Mouse (Mus musculus): ENCODE results near the gene Pfdn6. TPM values are rescaled to one million over a fixed set of nuclear protein-coding genes. Genes with fewer than 3 reads are reported as not detected.

The Pfdn6 gene
- polyA plus RNA-seq, 1 experiment from 2014 or later: 110 TPM

- H3K36me3 ChIP-seq (ENCODE audit: control insufficient read depth, insufficient read depth, low read length): peaks cover 58% of the 10 kb centered on the region
- no peaks in the 10 kb centered on the region for H3K9me3 ChIP-seq (ENCODE audit: control insufficient read depth, low read length)
- H3K4me3 ChIP-seq (ENCODE audit: control insufficient read depth in 1 of 2, insufficient read depth in 1 of 2, low read depth in 1 of 2, low read length in 2 of 2): peak overlapping the region; percentile 68 to 78
- no peak overlapping the region for H3K27ac ChIP-seq (replicated peaks in 1 of 2; ENCODE audit: control insufficient read depth in 1 of 2, insufficient read depth in 1 of 2, low read depth in 2 of 2, low read length in 2 of 2)
- WGBS: 56% methylated on average over 19 of the region's 19 CpGs
- H3K9ac ChIP-seq (ENCODE audit: low read length): peak overlapping the region; percentile 86
- peak overlapping the region; percentile 93 for H3K4me2 ChIP-seq (ENCODE audit: low read length)
- H3K4me1 ChIP-seq (ENCODE audit: control insufficient read depth in 2 of 2, insufficient read depth in 2 of 2, low read length in 2 of 2): peaks cover 8 to 19% of the 10 kb centered on the region in 2 experiments
- no peak for ATAC-seq (ENCODE audit: insufficient number of reproducible peaks, insufficient read depth, low FRiP score, low read depth)
- H3K27me3 ChIP-seq (ENCODE audit: control insufficient read depth, insufficient read depth, low read length): no peaks in the 10 kb centered on the region
Observed at GRCm38 (mm10) chr17:33941381-33941780, 1.2 kb upstream of the Pfdn6 start.

GRCm38 (mm10) chr17:33940981-33941380, 838 bp upstream of the Pfdn6 start:
- Histone ChIP-seq H3K4me3 (ENCODE audit: control insufficient read depth in 1 of 2, insufficient read depth in 1 of 2, low read depth in 1 of 2, low read length in 2 of 2) (peak overlapping the region; percentile 68 to 78), H3K9ac (ENCODE audit: low read length) (peak overlapping the region; percentile 86), H3K9me3 (ENCODE audit: control insufficient read depth, low read length) (no peaks in the 10 kb centered on the region), H3K4me1 (ENCODE audit: control insufficient read depth in 2 of 2, insufficient read depth in 2 of 2, low read length in 2 of 2) (peaks cover 8 to 19% of the 10 kb centered on the region in 2 experiments), H3K4me2 (ENCODE audit: low read length) (peak overlapping the region; percentile 93), H3K27me3 (ENCODE audit: control insufficient read depth, insufficient read depth, low read length) (no peaks in the 10 kb centered on the region), H3K36me3 (ENCODE audit: control insufficient read depth, insufficient read depth, low read length) (peaks cover 55% of the 10 kb centered on the region), H3K27ac (replicated peaks in 1 of 2; ENCODE audit: control insufficient read depth in 1 of 2, insufficient read depth in 1 of 2, low read depth in 2 of 2, low read length in 2 of 2) (no peak overlapping the region)
- no peak for ATAC-seq (ENCODE audit: insufficient number of reproducible peaks, insufficient read depth, low FRiP score, low read depth)
- 3% methylated on average over 26 of the region's 26 CpGs for WGBS

GRCm38 (mm10) chr17:33938783-33939182, 1.4 kb downstream of the Pfdn6 start:
- H3K9ac ChIP-seq (ENCODE audit: low read length): no peak overlapping the region
- no peak overlapping the region for H3K4me3 ChIP-seq (ENCODE audit: control insufficient read depth in 1 of 2, insufficient read depth in 1 of 2, low read depth in 1 of 2, low read length in 2 of 2)
- 74% methylated on average over 11 of the region's 11 CpGs for WGBS
- no peaks in the 10 kb centered on the region for H3K9me3 ChIP-seq (ENCODE audit: control insufficient read depth, low read length)
- H3K27ac ChIP-seq (replicated peaks in 1 of 2; ENCODE audit: control insufficient read depth in 1 of 2, insufficient read depth in 1 of 2, low read depth in 2 of 2, low read length in 2 of 2): no peak overlapping the region
- H3K4me2 ChIP-seq (ENCODE audit: low read length): no peak overlapping the region
- H3K4me1 ChIP-seq (ENCODE audit: control insufficient read depth in 2 of 2, insufficient read depth in 2 of 2, low read length in 2 of 2): peaks cover 8 to 19% of the 10 kb centered on the region in 2 experiments
- no peak for ATAC-seq (ENCODE audit: insufficient number of reproducible peaks, insufficient read depth, low FRiP score, low read depth)
- no peaks in the 10 kb centered on the region for H3K27me3 ChIP-seq (ENCODE audit: control insufficient read depth, insufficient read depth, low read length)
- peaks cover 57% of the 10 kb centered on the region for H3K36me3 ChIP-seq (ENCODE audit: control insufficient read depth, insufficient read depth, low read length)

- no peaks in the 10 kb centered on the region for H3K9me3 ChIP-seq (ENCODE audit: control insufficient read depth, low read length)
- peaks cover 8 to 19% of the 10 kb centered on the region in 2 experiments for H3K4me1 ChIP-seq (ENCODE audit: control insufficient read depth in 2 of 2, insufficient read depth in 2 of 2, low read length in 2 of 2)
- no peak overlapping the region for H3K4me3 ChIP-seq (ENCODE audit: control insufficient read depth in 1 of 2, insufficient read depth in 1 of 2, low read depth in 1 of 2, low read length in 2 of 2)
- WGBS: 87% methylated on average over 15 of the region's 15 CpGs
- no peak overlapping the region for H3K27ac ChIP-seq (replicated peaks in 1 of 2; ENCODE audit: control insufficient read depth in 1 of 2, insufficient read depth in 1 of 2, low read depth in 2 of 2, low read length in 2 of 2)
- H3K4me2 ChIP-seq (ENCODE audit: low read length): no peak overlapping the region
- H3K36me3 ChIP-seq (ENCODE audit: control insufficient read depth, insufficient read depth, low read length): peaks cover 63% of the 10 kb centered on the region
- no peak overlapping the region for H3K9ac ChIP-seq (ENCODE audit: low read length)
- no peaks in the 10 kb centered on the region for H3K27me3 ChIP-seq (ENCODE audit: control insufficient read depth, insufficient read depth, low read length)
- ATAC-seq (ENCODE audit: insufficient number of reproducible peaks, insufficient read depth, low FRiP score, low read depth): no peak
Observed at GRCm38 (mm10) chr17:33936993-33937392, 3.1 kb downstream of the Pfdn6 start.

GRCm38 (mm10) chr17:33935422-33936055, 4.6 kb downstream of the Pfdn6 start:
- Histone ChIP-seq H3K9ac (ENCODE audit: low read length) (no peak overlapping the region), H3K9me3 (ENCODE audit: control insufficient read depth, low read length) (no peaks in the 10 kb centered on the region), H3K4me1 (ENCODE audit: control insufficient read depth in 2 of 2, insufficient read depth in 2 of 2, low read length in 2 of 2) (peaks cover 11 to 19% of the 10 kb centered on the region in 2 experiments; a peak in 3 of 4 replicates), H3K27me3 (ENCODE audit: control insufficient read depth, insufficient read depth, low read length) (no peaks in the 10 kb centered on the region), H3K27ac (replicated peaks in 1 of 2; ENCODE audit: control insufficient read depth in 1 of 2, insufficient read depth in 1 of 2, low read depth in 2 of 2, low read length in 2 of 2) (no peak overlapping the region), H3K4me3 (ENCODE audit: control insufficient read depth in 1 of 2, insufficient read depth in 1 of 2, low read depth in 1 of 2, low read length in 2 of 2) (no peak overlapping the region), H3K36me3 (ENCODE audit: control insufficient read depth, insufficient read depth, low read length) (peaks cover 66% of the 10 kb centered on the region), H3K4me2 (ENCODE audit: low read length) (no peak overlapping the region)
- ATAC-seq (ENCODE audit: insufficient number of reproducible peaks, insufficient read depth, low FRiP score, low read depth): no peak
- WGBS: 82% methylated on average over 21 of the region's 21 CpGs

- 91% methylated on average over 15 of the region's 15 CpGs for WGBS
- Histone ChIP-seq H3K4me1 (ENCODE audit: control insufficient read depth in 2 of 2, insufficient read depth in 2 of 2, low read length in 2 of 2) (peaks cover 8 to 18% of the 10 kb centered on the region in 2 experiments; a peak in 3 of 4 replicates), H3K9ac (ENCODE audit: low read length) (no peak overlapping the region), H3K27ac (replicated peaks in 1 of 2; ENCODE audit: control insufficient read depth in 1 of 2, insufficient read depth in 1 of 2, low read depth in 2 of 2, low read length in 2 of 2) (no peak overlapping the region), H3K4me3 (ENCODE audit: control insufficient read depth in 1 of 2, insufficient read depth in 1 of 2, low read depth in 1 of 2, low read length in 2 of 2) (no peak overlapping the region), H3K4me2 (ENCODE audit: low read length) (no peak overlapping the region), H3K36me3 (ENCODE audit: control insufficient read depth, insufficient read depth, low read length) (peaks cover 56% of the 10 kb centered on the region), H3K27me3 (ENCODE audit: control insufficient read depth, insufficient read depth, low read length) (no peaks in the 10 kb centered on the region), H3K9me3 (ENCODE audit: control insufficient read depth, low read length) (no peaks in the 10 kb centered on the region)
- ATAC-seq (ENCODE audit: insufficient number of reproducible peaks, insufficient read depth, low FRiP score, low read depth): no peak
Observed at GRCm38 (mm10) chr17:33932970-33933369, 7.2 kb downstream of the Pfdn6 start.

- H3K4me1 ChIP-seq (ENCODE audit: control insufficient read depth in 2 of 2, insufficient read depth in 2 of 2, low read length in 2 of 2): peaks cover 8 to 18% of the 10 kb centered on the region in 2 experiments; a peak in 3 of 4 replicates
- no peak overlapping the region for H3K4me2 ChIP-seq (ENCODE audit: low read length)
- no peak overlapping the region for H3K27ac ChIP-seq (replicated peaks in 1 of 2; ENCODE audit: control insufficient read depth in 1 of 2, insufficient read depth in 1 of 2, low read depth in 2 of 2, low read length in 2 of 2)
- WGBS: 86% methylated on average over 14 of the region's 14 CpGs
- no peak overlapping the region for H3K4me3 ChIP-seq (ENCODE audit: control insufficient read depth in 1 of 2, insufficient read depth in 1 of 2, low read depth in 1 of 2, low read length in 2 of 2)
- no peaks in the 10 kb centered on the region for H3K27me3 ChIP-seq (ENCODE audit: control insufficient read depth, insufficient read depth, low read length)
- no peaks in the 10 kb centered on the region for H3K9me3 ChIP-seq (ENCODE audit: control insufficient read depth, low read length)
- no peak overlapping the region for H3K9ac ChIP-seq (ENCODE audit: low read length)
- H3K36me3 ChIP-seq (ENCODE audit: control insufficient read depth, insufficient read depth, low read length): peaks cover 53% of the 10 kb centered on the region
- no peak for ATAC-seq (ENCODE audit: insufficient number of reproducible peaks, insufficient read depth, low FRiP score, low read depth)
Observed at GRCm38 (mm10) chr17:33932448-33932847, 7.7 kb downstream of the Pfdn6 start.

GRCm38 (mm10) chr17:33931947-33932346, 8.2 kb downstream of the Pfdn6 start:
- H3K36me3 ChIP-seq (ENCODE audit: control insufficient read depth, insufficient read depth, low read length): peaks cover 52% of the 10 kb centered on the region
- 91% methylated on average over 11 of the region's 11 CpGs for WGBS

More at GRCm38 (mm10) chr17:33931947-33932346, 8.2 kb downstream of the Pfdn6 start:
- H3K27ac ChIP-seq (replicated peaks in 1 of 2; ENCODE audit: control insufficient read depth in 1 of 2, insufficient read depth in 1 of 2, low read depth in 2 of 2, low read length in 2 of 2): no peak overlapping the region
- no peak overlapping the region for H3K4me2 ChIP-seq (ENCODE audit: low read length)
- no peak for ATAC-seq (ENCODE audit: insufficient number of reproducible peaks, insufficient read depth, low FRiP score, low read depth)
- no peaks in the 10 kb centered on the region for H3K27me3 ChIP-seq (ENCODE audit: control insufficient read depth, insufficient read depth, low read length)
- H3K9me3 ChIP-seq (ENCODE audit: control insufficient read depth, low read length): no peaks in the 10 kb centered on the region
- no peak overlapping the region for H3K9ac ChIP-seq (ENCODE audit: low read length)
- H3K4me1 ChIP-seq (ENCODE audit: control insufficient read depth in 2 of 2, insufficient read depth in 2 of 2, low read length in 2 of 2): peaks cover 8 to 18% of the 10 kb centered on the region in 2 experiments; a peak in 3 of 4 replicates
- no peak overlapping the region for H3K4me3 ChIP-seq (ENCODE audit: control insufficient read depth in 1 of 2, insufficient read depth in 1 of 2, low read depth in 1 of 2, low read length in 2 of 2)

Data from heart, embryonic 14.5 days (tissue).